Mouse (Mus musculus) B cell, adult 67 days (primary cell): ENCODE data around the gene Olfr1303. TPM values are rescaled to one million over a fixed set of nuclear protein-coding genes. Genes with fewer than 3 reads are reported as not detected.

Source experiments
- total RNA-seq, 2 experiments: library from RNA; stranded (reverse); gene quantifications; 4 replicates each; pipeline ENCODE4 v1.2.4; 2023

Olfr1303 gene
- not detected for total RNA-seq

DNA sequence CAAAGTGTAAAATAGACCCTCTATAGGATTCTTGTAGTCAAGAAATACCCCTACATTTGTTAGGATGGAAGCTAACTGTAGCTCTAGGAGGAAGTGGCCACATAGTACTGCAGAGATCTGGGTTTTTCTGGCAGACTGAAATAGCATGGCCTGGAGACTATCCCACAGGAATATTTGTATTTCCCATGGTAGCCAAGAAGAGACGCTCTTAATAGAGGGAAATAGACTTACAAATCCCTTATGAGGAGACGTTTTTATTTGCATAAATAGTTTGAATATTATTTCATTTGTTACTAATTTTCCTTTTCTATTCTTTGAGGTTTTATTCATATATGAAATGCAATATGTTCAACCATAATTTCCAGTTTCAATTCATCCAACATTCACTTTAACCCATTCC, at the start of gene Olfr1303:
Gene Olfr1303, minus strand, starts transcription at position 101 of the 400 bp plus-strand sequence.

GRCm38 (mm10) chr2:111777129-111777528, 43.0 kb downstream of the Olfr1303 start, which contains the start of gene Olfr1302:
TSS of gene Olfr1302 (plus strand) at chr2:111777429.

Other genes starting within 250 kb of the Olfr1303 start
- not detected for gene Olfr1297, start 193.8 kb downstream of the Olfr1303 start, total RNA-seq
- not detected for gene Olfr1298, start 171.1 kb downstream of the Olfr1303 start, total RNA-seq
- gene Olfr1299, start 158.9 kb downstream of the Olfr1303 start, total RNA-seq = not detected
- gene Olfr1301, start 69.3 kb downstream of the Olfr1303 start, total RNA-seq = not detected
- not detected for gene Olfr1302, start 42.9 kb downstream of the Olfr1303 start, total RNA-seq
- not detected for gene Olfr1305, start 56.8 kb upstream of the Olfr1303 start, total RNA-seq
- gene Olfr1306, start 95.9 kb upstream of the Olfr1303 start, total RNA-seq = not detected
- gene Olfr1307, start 129.1 kb upstream of the Olfr1303 start, total RNA-seq = under 1 TPM; 0.06 to 0.09 TPM
- not detected for gene Olfr1308, start 144.6 kb upstream of the Olfr1303 start, total RNA-seq
- not detected for gene Olfr1309, start 169.9 kb upstream of the Olfr1303 start, total RNA-seq
- not detected for gene Olfr1310, start 192.4 kb upstream of the Olfr1303 start, total RNA-seq
- not detected for gene Olfr1311, start 204.1 kb upstream of the Olfr1303 start, total RNA-seq
- not detected for gene Olfr1312, start 229.9 kb upstream of the Olfr1303 start, total RNA-seq